Mouse (Mus musculus) liver, adult (tissue): ENCODE measurements around the gene Haao.

Experiments used
- GATA4 ChIP-seq: IDR thresholded peaks from 2 replicates; pipeline ENCODE4 v1.6.1; 2014; ENCODE audit warnings: mild to moderate bottlenecking, low read length; ENCODE audit not compliant: insufficient replicate concordance

Gene Haao

GRCm38 (mm10) chr17:83821876-83822275 lies 25.9 kb downstream of the Haao start:
- no peak for TF ChIP-seq GATA4

DNA sequence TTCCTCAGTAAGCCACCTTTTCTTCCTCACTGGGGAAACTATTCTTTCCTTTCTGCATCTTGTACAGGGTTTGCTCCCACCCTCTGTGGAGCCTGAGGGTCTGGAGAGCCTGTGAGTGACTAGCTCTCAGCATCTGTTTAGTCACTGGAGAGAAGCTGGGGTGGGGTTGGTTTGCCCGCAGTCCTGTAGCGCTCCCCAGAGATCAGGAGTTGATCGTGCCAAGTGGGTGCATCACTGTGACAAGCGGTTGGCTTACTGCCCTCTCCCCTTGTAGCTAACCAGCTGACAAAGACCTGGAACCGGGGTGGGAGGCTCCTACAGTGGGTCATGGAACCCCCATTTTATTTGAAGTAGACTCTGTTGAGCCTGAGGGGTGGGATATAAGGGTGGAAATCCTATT lies 27.1 kb downstream of the Haao start:
- no peak for TF ChIP-seq GATA4

- TF ChIP-seq GATA4: no peak
These were observed 28.3 kb downstream of the Haao start for GRCm38 (mm10) chr17:83819503-83819902.

DNA sequence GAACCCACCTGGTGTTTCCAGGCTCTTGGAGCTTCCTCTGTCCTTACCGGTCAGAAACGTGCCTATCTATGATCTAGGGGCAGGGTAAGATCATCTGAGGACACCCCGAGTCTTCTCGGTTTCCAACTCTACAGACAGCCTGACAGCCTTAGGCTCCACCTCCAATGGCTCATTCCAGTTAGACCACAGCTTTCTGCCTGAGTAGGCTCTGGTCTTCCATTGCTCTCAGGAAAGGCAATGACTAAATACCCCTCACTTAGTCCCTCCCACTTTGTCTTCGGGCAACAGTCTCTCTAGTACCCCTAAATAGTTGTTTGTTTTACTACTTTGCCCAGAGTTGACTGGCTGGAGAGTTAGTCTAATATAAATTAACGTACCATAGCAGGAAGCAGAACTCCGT lies 30.8 kb downstream of the Haao start:
- TF ChIP-seq GATA4: no peak

GRCm38 (mm10) chr17:83813050-83813449 lies 34.7 kb downstream of the Haao start:
- no peak for TF ChIP-seq GATA4

GRCm38 (mm10) chr17:83812200-83812944 lies 35.4 kb downstream of the Haao start:
- TF ChIP-seq GATA4: no peak

DNA sequence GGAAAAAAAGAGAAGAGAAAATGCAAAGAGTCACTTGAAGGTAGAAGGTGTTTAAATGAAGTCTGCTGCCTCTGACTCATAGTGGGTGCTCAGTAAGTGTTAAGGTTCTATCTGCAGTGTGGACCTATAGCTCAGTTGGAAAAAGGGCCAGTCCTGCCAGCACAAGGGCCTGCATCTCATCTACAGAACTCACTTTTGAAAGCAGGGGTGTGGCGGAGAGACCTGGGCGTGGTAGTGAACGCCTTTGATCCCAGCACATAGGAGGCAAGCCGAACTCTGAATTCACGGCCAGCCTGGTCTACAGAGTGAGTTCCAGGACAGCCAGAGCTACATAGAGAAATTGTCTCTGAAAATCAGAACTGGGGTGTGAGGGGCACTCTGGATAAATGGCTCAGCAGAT lies 37.5 kb downstream of the Haao start:
- no peak for TF ChIP-seq GATA4

- TF ChIP-seq GATA4: no peak
These were observed 38.5 kb downstream of the Haao start for GRCm38 (mm10) chr17:83809197-83809829.

GRCm38 (mm10) chr17:83808476-83809098 lies 39.2 kb downstream of the Haao start:
- no peak for TF ChIP-seq GATA4

GRCm38 (mm10) chr17:83807778-83808398 lies 39.9 kb downstream of the Haao start:
- no peak for TF ChIP-seq GATA4

DNA sequence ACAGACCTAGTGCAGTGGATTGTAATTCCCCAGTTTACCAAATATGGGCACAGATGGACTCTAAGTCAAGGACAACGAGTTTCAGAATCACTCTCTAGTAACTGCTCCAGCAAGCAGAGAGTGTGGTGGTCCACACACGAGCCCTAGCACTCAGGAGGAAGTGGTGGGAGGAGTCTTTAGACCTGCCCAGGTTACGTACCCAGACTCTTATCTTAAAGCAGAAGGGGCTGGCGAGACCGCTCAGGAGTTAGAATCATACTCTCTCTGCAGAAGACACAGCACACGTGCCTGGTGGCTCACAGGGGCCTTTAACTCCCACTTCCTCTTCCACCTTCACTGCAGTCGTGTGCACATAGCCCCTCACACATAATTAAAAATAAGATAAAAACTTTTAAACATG lies 40.4 kb downstream of the Haao start:
- TF ChIP-seq GATA4: no peak

DNA sequence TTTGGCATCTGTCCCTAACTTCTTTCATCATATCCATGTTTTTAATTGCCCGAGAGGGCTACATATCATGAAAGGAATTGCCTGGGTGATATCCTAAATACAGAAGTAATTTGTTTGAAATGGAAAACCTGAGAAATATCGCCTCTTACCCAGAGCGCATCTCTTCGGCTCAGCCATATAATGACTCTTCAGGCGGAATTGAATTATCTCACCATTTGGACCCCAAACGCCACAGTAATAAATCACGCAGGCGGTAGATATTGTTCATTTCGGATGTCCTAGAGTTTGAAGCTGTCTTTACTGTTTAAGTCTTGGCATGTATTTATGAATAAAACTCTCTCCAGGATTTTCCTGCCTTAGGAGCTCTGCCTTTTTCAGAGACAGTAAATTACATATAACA lies 42.7 kb downstream of the Haao start:
- TF ChIP-seq GATA4: no peak

- TF ChIP-seq GATA4: no peak
These were observed 43.8 kb downstream of the Haao start for GRCm38 (mm10) chr17:83803987-83804386.

GRCm38 (mm10) chr17:83799506-83800050 lies 48.2 kb downstream of the Haao start:
- no peak for TF ChIP-seq GATA4

- no peak for TF ChIP-seq GATA4
These were observed 52.6 kb downstream of the Haao start for GRCm38 (mm10) chr17:83795121-83795520.

- no peak for TF ChIP-seq GATA4
These were observed 55.4 kb downstream of the Haao start for GRCm38 (mm10) chr17:83792388-83792787.

DNA sequence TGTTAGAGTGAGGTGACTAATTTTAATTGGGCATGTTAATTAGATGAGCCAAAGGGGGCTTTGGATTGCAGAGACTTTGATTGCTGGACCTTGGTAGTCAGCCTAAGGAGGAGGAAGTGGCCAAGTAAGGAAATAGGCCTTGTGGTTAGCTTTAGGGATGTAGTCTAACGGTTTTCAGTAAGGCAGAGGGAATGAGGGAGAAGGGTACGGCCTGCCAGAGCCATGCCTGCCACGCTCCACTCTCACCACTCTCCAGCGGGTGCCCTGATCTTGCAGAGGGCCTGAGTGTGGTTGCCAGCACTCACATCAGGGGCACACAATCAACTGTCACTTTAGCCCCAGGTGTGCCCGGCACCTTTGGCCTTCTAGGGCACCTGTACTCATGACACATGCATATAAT lies 57.6 kb downstream of the Haao start:
- TF ChIP-seq GATA4: no peak
